Mouse (Mus musculus) stomach, postnatal 0 days (tissue): ENCODE measurements around the gene Olfr318.

Experiments used
- CTCF ChIP-seq: IDR thresholded peaks from 2 replicates; pipeline ENCODE4 v1.5.1; 2016; ENCODE audit warnings: antibody characterized with exemption, low read depth, mild to moderate bottlenecking, moderate library complexity
- EP300 ChIP-seq: optimal IDR thresholded peaks from 2 replicates; pipeline ENCODE3; 2016; ENCODE audit warnings: antibody characterized with exemption

GRCm38 (mm10) chr11:58671825-58672224 lies 52.0 kb downstream of the Olfr318 start:
- TF ChIP-seq CTCF (peak; percentile 48), EP300 (no peak)
